Mouse (Mus musculus) layer of hippocampus, postnatal 14 days (tissue): ENCODE results near the gene Polr2c. TPM values are rescaled to one million over a fixed set of nuclear protein-coding genes. Genes with fewer than 3 reads are reported as not detected.

Source experiments
- DNase-seq, 2 experiments: peaks; one replicate each; pipeline ENCODE4 v3.0.0; 2021 to 2022; ENCODE audit warnings: low spot score in 2 of 2, mixed read lengths in 1 of 2
- total RNA-seq, 2 experiments: library from RNA; stranded (reverse); gene quantifications; 2 replicates each; pipeline ENCODE4 v1.2.3; 2021

Polr2c gene
- total RNA-seq, 2 experiments from 2014 or later = 50.0 to 57.8 TPM

GRCm38 (mm10) chr8:94919256-94919655 is 62.0 kb downstream of the Polr2c start:
- DNase-seq = no peak

- no peak for DNase-seq
Observed at GRCm38 (mm10) chr8:94922176-94922575, 64.9 kb downstream of the Polr2c start.

GRCm38 (mm10) chr8:94922602-94923001 is 65.4 kb downstream of the Polr2c start:
- DNase-seq = no peak

Other genes with a start within 250 kb of the Polr2c start
- 100 to 1,000 TPM; 152 to 167 TPM for gene Arl2bp, start 190.8 kb upstream of the Polr2c start, total RNA-seq
- gene Pllp, start 161.2 kb upstream of the Polr2c start, total RNA-seq = 10 to 100 TPM; 60.7 to 66.1 TPM
- under 1 TPM; 0.17 to 0.18 TPM for gene Ccl22, start 111.9 kb upstream of the Polr2c start, total RNA-seq
- 100 to 1,000 TPM; 458 to 482 TPM for gene Cx3cl1, start 85.4 kb upstream of the Polr2c start, total RNA-seq
- gene Ccl17, start 47.0 kb upstream of the Polr2c start, total RNA-seq = 10 to 100 TPM in 1 of 2 experiments, 1 to 10 TPM in 1; 7.3 to 11.1 TPM
- 10 to 100 TPM; 80.7 to 97.6 TPM for gene Coq9, start 19.1 kb upstream of the Polr2c start, total RNA-seq
- gene Ciapin1, start 19.1 kb upstream of the Polr2c start, total RNA-seq = 10 to 100 TPM; 76.1 to 88.0 TPM
- 10 to 100 TPM; 50.2 to 54.1 TPM for gene Dok4, start 18.9 kb downstream of the Polr2c start, total RNA-seq
- 1 to 10 TPM; 2.7 to 3.8 TPM for gene Ccdc102a, start 60.6 kb downstream of the Polr2c start, total RNA-seq
- gene Adgrg5, start 66.2 kb downstream of the Polr2c start, total RNA-seq = not detected
- 100 to 1,000 TPM; 113 to 146 TPM for gene Adgrg1, start 117.3 kb downstream of the Polr2c start, total RNA-seq
- gene Adgrg3, start 160.2 kb downstream of the Polr2c start, total RNA-seq = under 1 TPM in 1 of 2 experiments, not detected in 1; 0.48 TPM
- 1 to 10 TPM; 2.1 to 4.4 TPM for gene Drc7, start 197.7 kb downstream of the Polr2c start, total RNA-seq
- 10 to 100 TPM; 38.7 to 46.0 TPM for gene Katnb1, start 223.7 kb downstream of the Polr2c start, total RNA-seq